Mouse (Mus musculus) G1E (cell line): Measurements from ENCODE around the gene Tor1aip1.

ENCODE experiments used
- CTCF ChIP-seq: IDR thresholded peaks from 2 replicates; pipeline ENCODE4 v1.5.1; 2012; ENCODE audit warnings: low read depth, low read length, inconsistent platforms, mixed read lengths
- GATA1 ChIP-seq: IDR thresholded peaks from 2 replicates; pipeline ENCODE4 v1.6.1; 2012; ENCODE audit warnings: borderline replicate concordance, low read length, inconsistent platforms, mixed read lengths
- POLR2AphosphoS5 ChIP-seq: IDR thresholded peaks from 2 replicates; pipeline ENCODE4 v1.6.1; 2012; ENCODE audit warnings: low read depth, low read length, inconsistent platforms; ENCODE audit not compliant: insufficient replicate concordance
- TAL1 ChIP-seq: conservative IDR thresholded peaks from 2 replicates; pipeline ENCODE4 v1.6.1; 2012; ENCODE audit warnings: low read depth, low read length, inconsistent platforms, mixed read lengths

DNA sequence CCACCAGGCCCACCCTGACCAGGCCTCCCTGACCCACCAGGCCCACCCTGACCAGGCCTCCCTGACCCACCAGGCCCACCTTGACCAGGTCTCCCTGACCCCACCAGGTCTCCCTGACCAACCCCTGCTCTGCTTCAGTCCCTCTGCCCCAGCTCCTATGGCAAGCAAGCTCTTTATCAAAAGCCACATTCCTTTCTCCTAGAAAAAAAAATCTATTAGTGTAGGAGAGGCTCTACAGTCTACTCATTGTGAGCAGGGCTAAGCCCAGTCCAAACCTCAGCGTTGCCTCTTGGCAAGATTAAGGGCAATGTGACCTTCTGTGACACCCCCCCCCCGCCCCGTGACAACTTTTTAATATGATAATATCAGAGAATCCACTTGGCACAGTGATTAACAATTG lies 48.3 kb upstream of the Tor1aip1 start:
- TF ChIP-seq GATA1, result no peak
- TF ChIP-seq CTCF, result no peak
- no peak for TF ChIP-seq TAL1
- no peak for TF ChIP-seq POLR2AphosphoS5
